Mouse (Mus musculus): ENCODE data around the gene Tuba4a. TPM values are rescaled to one million over a fixed set of nuclear protein-coding genes. Genes with fewer than 3 reads are reported as not detected.

Tuba4a gene
- polyA plus RNA-seq (2012; rRNA removed; ENCODE audit: low replicate concordance) = 83.6 and 122 TPM in 2 replicates

GRCm38 (mm10) chr1:75219531-75219930 lies at the start of gene Tuba4a:
Gene Tuba4a (minus strand): TSS chr1:75219865.

DNA sequence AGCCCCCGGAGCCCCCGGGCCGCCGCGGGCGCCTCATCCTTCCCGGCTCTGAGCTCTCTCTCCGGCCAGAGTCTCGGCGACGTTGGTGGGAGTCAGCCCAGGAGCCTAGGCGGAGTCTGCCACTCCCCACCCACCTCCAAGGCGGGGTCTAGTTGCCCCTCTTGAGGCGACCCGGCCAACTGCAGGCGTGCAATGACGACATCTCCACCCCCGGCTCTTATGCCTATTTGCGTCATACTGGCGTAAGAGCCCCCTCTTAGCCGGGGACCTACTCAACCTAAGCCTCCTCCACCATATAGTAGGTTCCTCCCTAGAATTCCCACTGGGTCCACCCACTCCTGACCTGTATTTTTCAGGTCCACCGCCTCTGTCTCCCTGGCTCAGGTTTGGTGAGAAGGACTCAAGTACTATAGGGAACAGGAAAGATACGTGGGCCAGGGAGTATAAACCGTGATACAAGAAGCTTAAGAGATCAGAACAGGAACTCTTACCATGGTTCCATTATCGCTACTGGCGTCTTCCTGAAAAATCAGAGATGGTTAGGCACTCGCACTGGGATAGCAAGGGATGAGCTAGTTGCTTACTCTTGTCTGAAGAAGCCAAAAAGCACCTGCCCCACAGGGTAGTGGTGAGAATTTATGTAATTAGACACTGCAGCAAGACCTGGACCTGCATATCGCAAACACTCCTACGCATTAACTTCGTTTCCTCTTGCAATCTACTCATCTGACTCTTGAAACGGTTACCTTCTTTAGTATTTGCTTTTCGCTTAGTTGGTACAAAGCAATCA lies 44.6 kb upstream of the Tuba4a start, which contains the start of gene Ptprn:
Gene Ptprn, minus strand, starts transcription at position 412 of the 790 bp plus-strand sequence.

GRCm38 (mm10) chr1:75236117-75237050 lies 16.7 kb upstream of the Tuba4a start, which contains the start of gene Dnajb2:
Gene Dnajb2 (plus strand): TSS chr1:75236406.

DNA sequence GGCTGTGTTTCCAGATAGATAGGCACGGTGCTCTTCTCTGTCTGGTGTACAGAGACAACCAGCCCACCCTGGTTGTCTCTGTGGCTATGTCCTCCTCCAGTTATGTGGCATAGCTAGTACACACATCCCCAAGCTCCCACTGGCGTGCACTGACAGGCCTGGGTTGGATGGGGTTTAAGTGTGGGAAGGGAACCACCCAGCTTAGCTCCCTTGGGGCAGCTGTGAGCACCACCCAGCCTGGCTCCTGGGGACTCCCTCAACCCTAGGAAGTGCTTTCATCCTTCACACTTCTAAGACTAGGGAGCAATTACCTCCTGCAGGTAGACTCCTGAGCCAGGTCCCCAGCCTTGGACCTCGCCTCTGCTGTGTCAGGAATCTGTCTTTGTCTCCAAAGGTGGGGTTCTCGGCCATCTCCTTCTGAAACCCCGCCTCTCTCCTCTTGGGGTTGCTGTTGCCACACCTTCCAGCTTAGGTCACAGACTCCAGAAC lies 12.0 kb upstream of the Tuba4a start, which contains the start of gene A630095N17Rik:
Gene A630095N17Rik, minus strand, starts transcription at position 439 of the 489 bp plus-strand sequence.

DNA sequence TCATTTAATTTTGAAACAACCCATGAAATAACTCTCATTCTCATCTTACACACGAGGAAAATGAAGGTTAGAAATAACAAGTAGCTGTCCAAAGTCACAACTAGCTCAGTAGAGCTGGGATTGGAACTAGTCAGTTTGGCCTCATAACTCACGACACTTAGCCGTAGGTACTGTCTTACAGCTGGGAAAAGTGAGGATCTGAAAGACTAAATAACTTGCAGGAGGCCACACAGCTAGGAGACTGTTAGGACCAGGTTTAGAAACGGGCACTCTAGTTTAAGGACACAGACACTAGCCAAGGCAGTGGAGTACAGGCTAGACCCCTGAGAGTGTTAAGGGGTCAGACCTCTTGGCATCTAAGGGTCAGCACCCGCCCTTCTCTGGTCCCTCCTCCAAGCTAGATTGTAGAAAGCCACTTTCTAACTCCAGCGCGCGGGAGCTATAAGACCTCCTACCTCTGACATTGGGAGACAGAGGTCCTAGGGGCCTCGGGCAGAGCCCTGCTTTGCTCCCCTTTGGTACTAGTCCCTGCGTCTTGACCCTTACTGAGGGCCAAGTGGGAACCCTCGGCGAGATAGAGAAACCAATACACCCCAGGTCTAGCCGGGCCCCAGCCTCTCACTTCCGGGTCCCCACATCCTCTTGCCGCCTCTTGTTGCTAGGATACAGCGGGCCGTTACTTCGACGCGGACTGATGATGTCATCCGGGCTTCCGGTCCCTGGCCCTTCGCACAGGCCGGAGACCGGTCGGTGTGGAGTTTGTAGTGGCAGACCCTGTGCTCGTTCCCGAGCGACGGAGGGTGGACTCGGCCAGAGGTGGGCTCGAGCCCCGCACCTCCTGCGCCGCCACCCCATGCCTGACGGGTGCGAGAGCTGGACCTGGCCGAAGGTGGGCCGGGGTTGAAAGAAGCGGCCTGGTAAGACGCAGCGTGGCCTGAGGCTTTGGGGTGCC lies 9.3 kb downstream of the Tuba4a start, which contains the start of the genes Glb1l and Stk16:
Gene Glb1l, minus strand, starts transcription at position 678 of the 952 bp plus-strand sequence.
Gene Stk16, plus strand, starts transcription at position 703 of the 952 bp plus-strand sequence.

DNA sequence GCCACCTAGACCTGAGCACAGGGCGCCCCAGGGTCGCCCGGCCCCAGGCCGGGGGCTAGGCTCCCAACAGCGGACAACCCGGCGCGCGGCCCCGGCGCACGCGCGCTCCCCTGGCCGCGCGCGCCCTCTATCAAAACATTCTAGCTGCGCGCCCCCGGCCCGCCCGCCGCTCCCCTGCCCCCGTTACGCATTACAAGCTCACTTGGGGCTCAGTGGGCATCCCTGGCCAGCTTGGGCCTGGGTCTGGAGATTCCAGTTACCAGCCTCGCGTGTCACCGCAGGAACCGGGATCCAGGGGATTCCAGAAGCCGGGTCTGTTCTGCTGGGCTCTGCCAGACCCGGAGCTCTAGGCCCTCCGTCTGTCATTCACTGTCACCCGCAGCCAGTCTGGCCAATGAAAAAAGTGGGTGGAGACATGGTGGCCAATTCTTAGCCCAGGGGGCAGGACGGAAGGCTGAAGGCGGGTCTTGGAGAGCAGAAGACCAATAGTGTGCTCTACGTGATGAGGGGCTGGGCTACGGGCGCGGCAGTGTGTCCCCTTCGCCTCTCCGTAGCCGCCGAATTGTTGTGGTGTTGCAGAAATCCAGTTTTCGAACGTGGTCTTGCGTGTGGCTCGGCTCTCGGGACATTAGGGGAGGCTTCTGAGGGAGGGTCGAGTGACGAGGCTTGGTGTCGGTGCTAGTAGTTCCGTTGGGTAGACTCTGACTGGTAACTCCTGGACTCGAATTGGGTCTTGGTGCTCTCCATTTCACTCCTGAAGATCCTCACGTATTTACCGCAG lies 27.9 kb downstream of the Tuba4a start, which contains the start of the genes Ankzf1 and Atg9a:
Gene Ankzf1, plus strand, starts transcription at position 530 of the 781 bp plus-strand sequence.
Gene Atg9a, minus strand, starts transcription at position 575 of the 781 bp plus-strand sequence.

GRCm38 (mm10) chr1:75180105-75180590 lies 39.5 kb downstream of the Tuba4a start, which contains the start of gene Abcb6:
Gene Abcb6 (minus strand): TSS chr1:75180392.

DNA sequence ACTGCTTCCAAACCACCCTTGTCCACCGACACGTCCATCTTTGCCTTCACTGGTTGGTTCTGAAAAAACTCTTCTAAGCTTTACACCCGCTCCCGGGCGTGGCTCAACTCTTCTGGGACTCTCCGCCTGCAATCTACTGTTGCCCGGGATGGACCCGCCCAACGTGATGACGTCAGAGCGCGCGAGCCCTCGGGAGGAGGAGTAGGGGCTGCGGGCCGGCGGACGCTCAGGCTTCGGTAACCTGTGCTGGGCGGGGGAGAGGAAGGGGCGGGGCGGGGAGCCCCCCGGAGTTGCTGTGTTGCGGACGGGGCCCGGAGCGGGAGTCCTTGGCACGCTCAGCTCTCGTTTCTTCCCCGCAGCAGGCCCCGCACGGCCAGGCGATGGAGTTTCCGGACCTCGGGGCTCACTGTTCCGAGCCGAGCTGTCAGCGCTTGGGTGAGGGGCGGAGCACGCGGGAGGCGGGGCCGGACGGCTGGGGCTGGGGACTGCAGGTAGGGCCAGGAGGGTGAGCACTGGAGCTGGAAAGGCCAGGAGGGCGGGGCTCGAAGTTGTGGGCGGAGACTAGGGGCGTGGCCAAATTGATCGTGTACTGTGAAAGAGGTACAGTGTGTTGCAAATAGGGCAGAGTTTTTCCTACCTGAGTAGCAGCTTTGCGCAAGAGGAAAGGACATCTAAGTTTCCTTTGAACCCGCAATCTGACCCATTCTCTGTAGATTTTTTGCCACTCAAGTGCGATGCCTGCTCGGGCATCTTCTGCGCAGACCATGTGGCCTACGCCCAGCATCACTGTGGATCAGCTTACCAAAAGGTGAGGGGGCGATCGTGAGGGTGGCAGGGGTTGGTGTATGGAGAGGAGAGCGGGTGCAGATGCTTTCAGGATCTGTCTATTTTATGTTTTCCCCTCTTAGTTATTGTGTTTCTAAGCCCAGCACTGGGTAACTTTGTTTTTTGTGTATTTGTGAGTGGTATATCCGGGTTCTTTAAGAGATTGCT lies 50.9 kb downstream of the Tuba4a start, which contains the start of gene Zfand2b:
Gene Zfand2b, plus strand, starts transcription at position 175 of the 993 bp plus-strand sequence.

Other genes with a start within 250 kb of the Tuba4a start
- gene Nhej1, start 94.7 kb downstream of the Tuba4a start, polyA plus RNA-seq (2012; rRNA removed; ENCODE audit: low replicate concordance) = 1.7 and 2.3 TPM in 2 replicates
- gene Slc23a3, start 86.0 kb downstream of the Tuba4a start, polyA plus RNA-seq (2012; rRNA removed; ENCODE audit: low replicate concordance) = 1.2 and 2.3 TPM in 2 replicates
- 40.3 and 56.9 TPM in 2 replicates for gene Cnppd1, start 77.2 kb downstream of the Tuba4a start, polyA plus RNA-seq (2012; rRNA removed; ENCODE audit: low replicate concordance)
- gene Retreg2, start 77.1 kb downstream of the Tuba4a start, polyA plus RNA-seq (2012; rRNA removed; ENCODE audit: low replicate concordance) = 55.7 and 99.5 TPM in 2 replicates
- 63.2 and 93.5 TPM in 2 replicates for gene Zfand2b, start 51.2 kb downstream of the Tuba4a start, polyA plus RNA-seq (2012; rRNA removed; ENCODE audit: low replicate concordance)
- gene Abcb6, start 39.5 kb downstream of the Tuba4a start, polyA plus RNA-seq (2012; rRNA removed; ENCODE audit: low replicate concordance) = 20.6 and 30.7 TPM in 2 replicates
- gene Ankzf1, start 27.7 kb downstream of the Tuba4a start, polyA plus RNA-seq (2012; rRNA removed; ENCODE audit: low replicate concordance) = 13.9 and 15.1 TPM in 2 replicates
- 68.6 and 124 TPM in 2 replicates for gene Atg9a, start 27.7 kb downstream of the Tuba4a start, polyA plus RNA-seq (2012; rRNA removed; ENCODE audit: low replicate concordance)
- 1.0 and 1.3 TPM in 2 replicates for gene Glb1l, start 9.1 kb downstream of the Tuba4a start, polyA plus RNA-seq (2012; rRNA removed; ENCODE audit: low replicate concordance)
- 215 and 279 TPM in 2 replicates for gene Stk16, start 9.0 kb downstream of the Tuba4a start, polyA plus RNA-seq (2012; rRNA removed; ENCODE audit: low replicate concordance)
- not detected in 2 replicates for gene A630095N17Rik, start 12.2 kb upstream of the Tuba4a start, polyA plus RNA-seq (2012; rRNA removed; ENCODE audit: low replicate concordance)
- 18.0 and 21.0 TPM in 2 replicates for gene Dnajb2, start 16.5 kb upstream of the Tuba4a start, polyA plus RNA-seq (2012; rRNA removed; ENCODE audit: low replicate concordance)
- 5.3 and 6.2 TPM in 2 replicates for gene Ptprn, start 44.6 kb upstream of the Tuba4a start, polyA plus RNA-seq (2012; rRNA removed; ENCODE audit: low replicate concordance)
- 4.1 and 5.5 TPM in 2 replicates for gene Resp18, start 58.5 kb upstream of the Tuba4a start, polyA plus RNA-seq (2012; rRNA removed; ENCODE audit: low replicate concordance)
- 188 and 371 TPM in 2 replicates for gene Dnpep, start 98.1 kb upstream of the Tuba4a start, polyA plus RNA-seq (2012; rRNA removed; ENCODE audit: low replicate concordance)
- gene Des, start 140.5 kb upstream of the Tuba4a start, polyA plus RNA-seq (2012; rRNA removed; ENCODE audit: low replicate concordance) = 207 and 271 TPM in 2 replicates
- 32.3 and 57.1 TPM in 2 replicates for gene Speg, start 155.4 kb upstream of the Tuba4a start, polyA plus RNA-seq (2012; rRNA removed; ENCODE audit: low replicate concordance)
- gene Gmppa, start 216.1 kb upstream of the Tuba4a start, polyA plus RNA-seq (2012; rRNA removed; ENCODE audit: low replicate concordance) = 231 and 278 TPM in 2 replicates
- gene Asic4, start 230.6 kb upstream of the Tuba4a start, polyA plus RNA-seq (2012; rRNA removed; ENCODE audit: low replicate concordance) = 0.09 TPM in 1 of 2 replicates, not detected in the other